9 mouse cellular contexts compared by ENCODE assay signal in genomic region chr6:49985127-49985526, GRCm38 (mm10).
DNase-seq lines count a peak whose midpoint lies in the region; ATAC-seq and TF ChIP-seq lines count a peak whose summit lies in the region.
"Had no signal": no experiment of that assay in that cellular context is flagged by ENCODE, and none has a peak within 500 bp of the region (broad histone marks: within the 10 kb centered on the region; RNA-seq: fewer than 3 reads in every experiment).

No protein-coding gene starts in this region.

- no peak overlapping the region for H3K4me3 ChIP-seq in liver, postnatal 0 days (ENCODE audit: low read depth, low read length)
- H3K4me3 ChIP-seq in intestine, embryonic 15.5 days (replicated peaks), result no peak overlapping the region
- H3K4me3 ChIP-seq in lung, embryonic 16.5 days (ENCODE audit: low read length), result no peak overlapping the region

- no peak for TF ChIP-seq CTCF in liver, postnatal 0 days (IDR thresholded peaks at IDR 0.05; ENCODE audit: low read depth)

- peak; percentile 21 for DNase-seq in adrenal gland, postnatal 14 days
- no peak for DNase-seq in adrenal gland, adult 2 months
- peak; percentile 23 for DNase-seq in liver
- no peak for DNase-seq in liver, postnatal 0 days
- DNase-seq in adrenal gland, postnatal 4 days (ENCODE audit: low spot score in 2 of 2), result no peak
- DNase-seq: cerebellum, adult 18-20 months had no signal

- no peak for ATAC-seq in liver, postnatal 0 days
- peak; percentile 83 for ATAC-seq in intestine, embryonic 15.5 days
- ATAC-seq in lung, embryonic 16.5 days (ENCODE audit: low read depth), result peak; percentile 94
- no peak for ATAC-seq in granulocyte monocyte progenitor cell, adult 5-6 weeks (replicated peaks; ENCODE audit: poor library complexity, severe bottlenecking)

- H3K4me2 ChIP-seq in liver, postnatal 0 days (ENCODE audit: low read depth, low read length), result no peak overlapping the region
- no peak overlapping the region for H3K4me2 ChIP-seq in intestine, embryonic 15.5 days (replicated peaks)
- no peak overlapping the region for H3K4me2 ChIP-seq in lung, embryonic 16.5 days (ENCODE audit: low read depth, low read length)

- no peak for TF ChIP-seq EP300 in liver, postnatal 0 days (IDR thresholded peaks at IDR 0.05; ENCODE audit: low read depth)

- H3K4me1 ChIP-seq in liver, postnatal 0 days (ENCODE audit: insufficient read depth), result no peaks in the 10 kb centered on the region
- peaks cover 9% of the 10 kb centered on the region for H3K4me1 ChIP-seq in intestine, embryonic 15.5 days (replicated peaks)
- peaks cover 30% of the 10 kb centered on the region for H3K4me1 ChIP-seq in lung, embryonic 16.5 days (replicated peaks; ENCODE audit: control insufficient read depth, insufficient read depth, low read length)

- H3K27ac ChIP-seq in liver, postnatal 0 days (ENCODE audit: low read depth), result no peak overlapping the region
- no peak overlapping the region for H3K27ac ChIP-seq in intestine, embryonic 15.5 days
- H3K27ac ChIP-seq in lung, embryonic 16.5 days (ENCODE audit: low read length), result no peak overlapping the region

- 50% methylated on average over 6 of the region's 6 CpGs for WGBS in liver, postnatal 0 days (ENCODE audit: insufficient replicate concordance)
- WGBS in intestine, embryonic 15.5 days, result 11% methylated on average over 6 of the region's 6 CpGs
- 9% methylated on average over 6 of the region's 6 CpGs for WGBS in lung, embryonic 16.5 days

- no peak overlapping the region for H3K9ac ChIP-seq in liver, postnatal 0 days (replicated peaks)
- no peak overlapping the region for H3K9ac ChIP-seq in intestine, embryonic 15.5 days
- no peak overlapping the region for H3K9ac ChIP-seq in lung, embryonic 16.5 days (ENCODE audit: low read length)

- H3K36me3 ChIP-seq in liver, postnatal 0 days (replicated peaks; ENCODE audit: insufficient read depth, low read length), result no peaks in the 10 kb centered on the region
- H3K36me3 ChIP-seq in intestine, embryonic 15.5 days, result no peaks in the 10 kb centered on the region
- H3K36me3 ChIP-seq in lung, embryonic 16.5 days (ENCODE audit: control insufficient read depth, insufficient read depth, low read length), result no peaks in the 10 kb centered on the region

- no peaks in the 10 kb centered on the region for H3K9me3 ChIP-seq in liver, postnatal 0 days (ENCODE audit: low read length)
- no peaks in the 10 kb centered on the region for H3K9me3 ChIP-seq in intestine, embryonic 15.5 days
- no peaks in the 10 kb centered on the region for H3K9me3 ChIP-seq in lung, embryonic 16.5 days (ENCODE audit: control insufficient read depth, low read length)

- H3K27me3 ChIP-seq in liver, postnatal 0 days (ENCODE audit: insufficient read depth, low read length), result no peaks in the 10 kb centered on the region
- no peaks in the 10 kb centered on the region for H3K27me3 ChIP-seq in intestine, embryonic 15.5 days (replicated peaks)
- H3K27me3 ChIP-seq in lung, embryonic 16.5 days (ENCODE audit: control insufficient read depth, insufficient read depth, low read depth, low read length), result no peaks in the 10 kb centered on the region

Comparison
In these comparisons a context has a peak if more than half of its experiments do, and no peak if none do; other contexts are left out.
1. DNase-seq: peak in adrenal gland, postnatal 14 days (single experiment) and liver (single experiment); none in adrenal gland, adult 2 months (single experiment), liver, postnatal 0 days (single experiment) and adrenal gland, postnatal 4 days (0 of 2).
2. ATAC-seq: peak in intestine, embryonic 15.5 days (single experiment) and lung, embryonic 16.5 days (single experiment); none in liver, postnatal 0 days (single experiment) and granulocyte monocyte progenitor cell, adult 5-6 weeks (single experiment).